Mouse (Mus musculus) limb, embryonic 15.5 days (tissue): ENCODE results near the gene Defa22. TPM values are rescaled to one million over a fixed set of nuclear protein-coding genes. Genes with fewer than 3 reads are reported as not detected.
"Not testable (repeated sequence)": the region's sequence is repeated elsewhere in the genome, so short reads cannot be mapped to it uniquely, and the experiment has no call there.

ENCODE experiments used
- ATAC-seq: fragments of 200-750 bp; cut with Nextera tagmentation; 2 replicates; pipeline ENCODE4 v1.8.0; 2017; ENCODE audit warnings: low read depth, moderate TSS enrichment; ENCODE audit not compliant: insufficient number of reproducible peaks, low FRiP score, low TSS enrichment
- H3K27ac ChIP-seq: fragments of 300-500 bp; sonication (generic); 2 replicates; pipeline ENCODE4 v1.5.1; 2015; ENCODE audit warnings: moderate library complexity, mild to moderate bottlenecking, inconsistent platforms
- H3K27me3 ChIP-seq: fragments of 300-500 bp; sonication (generic); 2 replicates; pipeline ENCODE4 v1.6.1; 2015; ENCODE audit warnings: inconsistent platforms
- H3K36me3 ChIP-seq: fragments of 300-500 bp; sonication (generic); 2 replicates; pipeline ENCODE4 v1.6.1; 2015; ENCODE audit warnings: inconsistent platforms
- H3K4me1 ChIP-seq: fragments of 300-500 bp; sonication (generic); 2 replicates; pipeline ENCODE4 v1.6.1; 2015; ENCODE audit warnings: inconsistent platforms
- H3K4me2 ChIP-seq: fragments of 300-500 bp; sonication (generic); 2 replicates; pipeline ENCODE4 v1.6.1; 2015; ENCODE audit warnings: mild to moderate bottlenecking, inconsistent platforms
- H3K4me3 ChIP-seq: fragments of 300-500 bp; sonication (generic); 2 replicates; pipeline ENCODE4 v1.5.1; 2015; ENCODE audit warnings: mild to moderate bottlenecking, inconsistent platforms
- H3K9ac ChIP-seq: fragments of 300-500 bp; sonication (generic); 2 replicates; pipeline ENCODE4 v1.6.1; 2015; ENCODE audit warnings: inconsistent platforms
- H3K9me3 ChIP-seq: fragments of 300-500 bp; sonication (generic); 2 replicates; pipeline ENCODE4 v1.6.1; 2016; ENCODE audit warnings: inconsistent platforms
- WGBS: fragments of 180-500 bp; shearing (Covaris S2); methylation state at CpG from one replicate; pipeline ENCODE4 v1.1.7; 2015; 5-methylcytosine and 5-hydroxymethylcytosine counted together
- polyA plus RNA-seq: library from polyadenylated mRNA; unstranded; fragments of >200 nt; fragmentation: Nextera tagmentation; extraction: Ambion mirVana; gene quantifications from 2 replicates; pipeline ENCODE4 v1.2.1, GENCODE M21; 2015

The Defa22 gene
- polyA plus RNA-seq = not detected in 2 replicates

- H3K27me3 ChIP-seq, H3K9ac ChIP-seq, H3K27ac ChIP-seq, ATAC-seq, H3K9me3 ChIP-seq, H3K4me2 ChIP-seq, H3K4me3 ChIP-seq, H3K4me1 ChIP-seq, H3K36me3 ChIP-seq: not testable (repeated sequence)
- WGBS = no CpG with 5 or more reads among the region's 1 CpGs
Measured at GRCm38 (mm10) chr8:21161977-21162376, at the start of gene Defa22. Gene Defa22 (plus strand): TSS chr8:21162277.

- H3K4me1 ChIP-seq, H3K9ac ChIP-seq, H3K4me3 ChIP-seq, H3K27ac ChIP-seq, H3K27me3 ChIP-seq, ATAC-seq, H3K4me2 ChIP-seq, H3K36me3 ChIP-seq, H3K9me3 ChIP-seq: not testable (repeated sequence)
- 58% methylated on average over 3 of the region's 3 CpGs for WGBS
Measured at GRCm38 (mm10) chr8:21134342-21134741, 27.7 kb upstream of the Defa22 start, which contains the start of gene Defa30. Gene Defa30 (plus strand): TSS chr8:21134642.

GRCm38 (mm10) chr8:21191314-21191713 lies 29.2 kb downstream of the Defa22 start, which contains the start of gene Defa31:
Gene Defa31 (plus strand): TSS chr8:21191614.
- not testable (repeated sequence) for H3K27ac ChIP-seq, H3K4me2 ChIP-seq, ATAC-seq, H3K27me3 ChIP-seq, H3K4me3 ChIP-seq, H3K9me3 ChIP-seq, H3K9ac ChIP-seq, H3K36me3 ChIP-seq, H3K4me1 ChIP-seq
- no CpG with 5 or more reads among the region's 1 CpGs for WGBS

GRCm38 (mm10) chr8:21201261-21201660 lies 39.2 kb downstream of the Defa22 start, which contains the start of gene Gm15293:
Gene Gm15293 (plus strand): TSS chr8:21201561.
- H3K36me3 ChIP-seq, H3K4me1 ChIP-seq, H3K9ac ChIP-seq, H3K27ac ChIP-seq, H3K4me3 ChIP-seq, ATAC-seq, H3K4me2 ChIP-seq, H3K27me3 ChIP-seq, H3K9me3 ChIP-seq: not testable (repeated sequence)
- WGBS = no CpG with 5 or more reads among the region's 1 CpGs

Other genes starting within 250 kb of the Defa22 start
- not detected in 2 replicates for gene Gm6040, start 240.2 kb upstream of the Defa22 start, polyA plus RNA-seq
- gene AY761185, start 217.6 kb upstream of the Defa22 start, polyA plus RNA-seq = not detected in 2 replicates
- not detected in 2 replicates for gene Defa21, start 136.7 kb upstream of the Defa22 start, polyA plus RNA-seq
- not detected in 2 replicates for gene Defa23, start 107.2 kb upstream of the Defa22 start, polyA plus RNA-seq
- gene Defa35, start 97.2 kb upstream of the Defa22 start, polyA plus RNA-seq = not detected in 2 replicates
- gene Defa25, start 77.8 kb upstream of the Defa22 start, polyA plus RNA-seq = not detected in 2 replicates
- not detected in 2 replicates for gene Gm14851, start 66.2 kb upstream of the Defa22 start, polyA plus RNA-seq
- not detected in 2 replicates for gene Defa30, start 27.6 kb upstream of the Defa22 start, polyA plus RNA-seq
- gene Defa31, start 29.3 kb downstream of the Defa22 start, polyA plus RNA-seq = not detected in 2 replicates
- not detected in 2 replicates for gene Gm15293, start 39.3 kb downstream of the Defa22 start, polyA plus RNA-seq
- gene Gm15292, start 87.5 kb downstream of the Defa22 start, polyA plus RNA-seq = not detected in 2 replicates
- gene Defa27, start 153.3 kb downstream of the Defa22 start, polyA plus RNA-seq = not detected in 2 replicates
- gene Defa29, start 164.7 kb downstream of the Defa22 start, polyA plus RNA-seq = not detected in 2 replicates
- gene Defa2, start 216.2 kb downstream of the Defa22 start, polyA plus RNA-seq = not detected in 2 replicates
- not detected in 2 replicates for gene Defa33, start 229.5 kb downstream of the Defa22 start, polyA plus RNA-seq